Mouse (Mus musculus) right cerebral cortex, postnatal 14 days (tissue): ENCODE results near the gene Dad1.
"Not testable (repeated sequence)": the region's sequence is repeated elsewhere in the genome, so short reads cannot be mapped to it uniquely, and the experiment has no call there.

ENCODE experiments used
- DNase-seq: peaks from one replicate; pipeline ENCODE4 v3.0.0; 2022

Gene Dad1

GRCm38 (mm10) chr14:54244183-54244582 lies 9.7 kb downstream of the Dad1 start:
- DNase-seq, result no peak

GRCm38 (mm10) chr14:54240542-54240941 lies 13.4 kb downstream of the Dad1 start:
- DNase-seq, result no peak

DNA sequence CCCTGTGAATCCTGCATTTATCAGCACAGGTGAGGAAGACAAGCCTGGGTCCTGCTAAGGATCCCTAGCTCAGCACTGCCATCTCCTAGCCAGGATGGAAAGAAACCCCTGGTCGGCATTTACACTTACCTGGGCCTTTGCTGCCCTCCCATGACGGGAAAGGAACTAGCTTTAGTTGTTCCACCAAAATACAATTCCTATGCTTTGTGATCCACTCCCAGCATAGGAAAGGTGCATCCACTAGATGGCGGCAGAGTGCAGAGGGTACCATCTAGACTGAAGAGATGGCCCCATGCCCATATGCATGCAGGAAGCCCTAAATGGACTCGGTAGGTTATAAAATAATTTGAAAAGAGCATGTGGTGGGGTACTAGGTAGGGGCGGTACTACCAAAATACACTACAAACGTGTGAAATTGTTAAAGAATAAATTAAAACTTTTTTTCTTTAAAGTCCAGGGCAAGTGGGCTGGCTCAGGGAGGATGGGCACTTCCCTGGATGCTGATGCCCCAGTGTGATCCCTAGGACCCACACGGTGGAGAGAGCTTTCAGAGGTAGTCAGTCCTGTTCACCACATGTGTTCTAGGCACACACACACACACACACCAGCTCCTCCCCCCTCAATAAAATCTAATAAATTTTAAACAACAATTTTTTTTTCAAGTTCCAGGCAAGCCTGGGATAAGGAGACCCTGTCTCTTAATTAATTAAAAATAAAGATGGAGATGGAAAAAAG lies 14.7 kb downstream of the Dad1 start:
- peak; percentile 89 for DNase-seq

DNA sequence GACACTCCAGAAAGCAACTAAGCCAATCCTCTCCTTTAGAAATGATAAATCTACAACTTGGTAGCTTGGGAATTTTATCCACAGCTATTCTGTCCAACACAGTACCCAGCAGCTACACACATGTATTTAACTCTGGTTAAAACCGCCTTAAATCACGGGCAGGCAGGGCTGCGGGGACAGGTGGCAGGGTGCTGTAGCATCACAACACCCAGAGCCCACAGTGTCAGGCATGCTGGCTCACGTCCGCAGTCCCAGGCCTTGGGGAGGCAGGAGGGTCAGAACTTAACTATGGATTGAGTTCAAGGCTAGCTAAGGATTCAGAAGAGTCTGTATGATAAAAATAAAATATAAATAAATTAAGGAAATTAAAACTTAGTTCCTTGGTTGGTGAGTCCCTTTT lies 17.0 kb downstream of the Dad1 start:
- DNase-seq, result no peak

DNA sequence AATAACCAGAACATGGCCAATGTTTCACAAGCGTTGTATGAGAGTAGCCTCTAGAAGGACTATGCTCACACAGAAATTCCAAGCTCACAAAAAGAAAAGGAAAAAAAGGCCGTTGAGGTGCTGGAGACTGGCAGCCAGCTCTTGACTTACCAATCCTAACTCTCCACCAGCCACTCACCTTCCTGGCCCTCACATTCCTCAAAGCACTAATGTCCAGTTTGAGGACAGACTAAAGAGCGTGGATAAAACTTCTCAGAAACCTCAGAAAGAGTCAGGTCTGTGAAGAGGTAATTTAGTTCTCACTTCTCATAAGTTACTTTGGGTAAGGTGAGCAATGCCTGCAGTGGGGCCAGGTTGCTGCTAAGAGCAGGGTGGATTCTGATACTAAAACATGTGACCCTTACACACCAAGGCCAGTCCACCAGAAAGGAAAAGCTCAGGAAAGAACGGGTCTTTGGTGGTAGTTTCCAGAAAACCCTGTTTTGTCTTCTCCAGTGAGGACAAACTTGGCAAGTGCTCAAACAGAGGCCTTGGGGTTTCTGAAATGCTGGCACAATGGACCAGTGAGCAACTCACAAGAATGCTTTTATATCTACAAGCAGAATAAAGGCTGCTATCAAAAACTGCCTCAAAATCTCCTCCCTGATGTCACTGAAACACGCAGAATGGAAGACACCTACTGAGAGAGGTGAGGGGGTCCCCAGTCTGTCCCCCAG lies 17.9 kb downstream of the Dad1 start:
- DNase-seq, result no peak

GRCm38 (mm10) chr14:54234231-54235040 lies 19.5 kb downstream of the Dad1 start:
- no peak for DNase-seq

DNA sequence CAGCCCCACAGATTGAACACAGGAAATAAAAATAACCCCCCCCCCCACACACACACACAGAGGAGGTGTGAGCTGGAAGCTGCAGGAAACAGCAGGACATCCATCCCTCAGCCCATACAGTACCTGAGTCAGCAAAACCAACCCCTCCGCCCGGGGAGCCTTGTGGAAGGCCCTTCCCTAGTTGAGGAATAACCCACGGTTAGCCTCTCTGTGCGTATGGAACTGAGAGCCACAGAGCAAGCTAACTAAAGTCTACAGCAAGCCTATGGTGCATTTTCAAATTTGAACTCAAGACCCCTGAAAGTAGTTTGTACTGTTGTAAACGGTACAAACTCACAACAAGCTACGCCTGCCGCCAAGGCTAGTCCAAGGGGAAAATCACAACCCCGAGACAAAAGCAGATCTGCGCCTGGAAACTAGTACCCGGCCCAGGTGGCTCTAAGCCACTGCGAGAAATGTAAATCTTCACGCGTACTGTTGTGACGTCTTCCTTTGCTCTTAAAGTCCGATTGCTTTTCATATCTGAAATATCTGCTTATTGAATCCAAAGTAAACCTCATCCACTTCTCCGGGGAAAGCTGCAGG lies 20.3 kb downstream of the Dad1 start:
- DNase-seq, result no peak

- no peak for DNase-seq
Observed at GRCm38 (mm10) chr14:54232811-54233558, 20.9 kb downstream of the Dad1 start.

GRCm38 (mm10) chr14:54232143-54232542 lies 21.8 kb downstream of the Dad1 start:
- DNase-seq, result no peak

DNA sequence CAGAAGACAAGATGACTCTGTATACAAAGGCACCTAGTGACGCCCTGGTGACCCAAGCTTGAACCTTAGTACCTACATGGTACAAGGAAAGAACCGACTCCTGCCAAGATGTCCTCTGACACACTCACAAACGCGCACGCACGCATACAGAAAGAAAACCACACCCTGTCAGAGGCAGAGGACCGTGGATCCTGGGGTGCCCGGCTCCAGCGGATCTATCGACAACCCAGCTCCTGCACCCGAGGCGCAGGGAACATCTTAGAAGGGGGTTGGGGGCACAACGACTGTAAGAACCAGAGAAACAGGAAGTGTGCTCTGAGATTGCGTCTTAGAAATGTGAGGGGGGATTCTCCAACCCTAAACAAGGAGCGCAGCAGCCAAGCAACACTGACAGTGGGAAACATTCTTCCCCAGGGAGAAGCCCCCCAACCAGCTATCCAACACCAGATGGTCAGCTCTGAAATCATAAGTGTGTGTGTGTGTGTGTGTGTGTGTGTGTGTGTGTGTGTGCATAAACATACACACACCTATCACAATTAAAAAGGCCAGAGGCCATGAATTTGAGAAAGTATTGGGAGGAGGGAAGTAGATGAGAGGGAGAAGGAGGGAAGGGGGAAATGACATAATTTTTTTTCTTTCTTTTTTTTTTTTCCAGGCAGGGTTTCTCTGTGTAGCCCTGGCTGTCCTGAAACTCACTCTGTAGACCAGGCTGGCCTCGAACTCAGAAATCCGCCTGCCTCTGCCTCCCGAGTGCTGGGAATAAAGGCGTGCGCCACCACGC lies 22.5 kb downstream of the Dad1 start:
- no peak for DNase-seq

DNA sequence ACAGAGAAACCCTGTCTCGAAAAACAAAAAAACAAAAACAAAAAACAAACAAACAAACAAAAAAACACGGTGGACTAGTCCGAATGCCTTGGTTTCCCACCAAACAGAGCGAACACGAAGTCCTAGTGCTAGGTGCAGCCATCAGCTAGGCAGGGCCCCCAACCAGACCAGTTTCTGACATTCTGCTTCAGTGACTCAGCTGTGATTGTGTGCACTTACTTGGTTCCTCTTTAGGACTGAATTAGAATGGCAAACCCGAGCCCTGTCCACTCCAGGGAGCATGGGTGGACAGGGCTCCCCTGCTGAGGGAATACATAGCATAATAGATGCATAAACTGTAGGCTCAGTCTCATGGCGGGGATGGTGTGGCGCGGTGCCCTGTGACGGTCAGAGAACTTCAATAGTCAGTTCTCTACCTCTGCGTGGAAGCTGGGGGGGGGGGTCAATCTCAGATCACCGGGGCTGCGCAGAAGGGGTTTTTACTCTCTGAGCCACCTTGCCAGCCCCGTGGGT lies 23.2 kb downstream of the Dad1 start:
- no peak for DNase-seq

- not testable (repeated sequence) for DNase-seq
Observed at GRCm38 (mm10) chr14:54229849-54230248, 24.1 kb downstream of the Dad1 start.

DNA sequence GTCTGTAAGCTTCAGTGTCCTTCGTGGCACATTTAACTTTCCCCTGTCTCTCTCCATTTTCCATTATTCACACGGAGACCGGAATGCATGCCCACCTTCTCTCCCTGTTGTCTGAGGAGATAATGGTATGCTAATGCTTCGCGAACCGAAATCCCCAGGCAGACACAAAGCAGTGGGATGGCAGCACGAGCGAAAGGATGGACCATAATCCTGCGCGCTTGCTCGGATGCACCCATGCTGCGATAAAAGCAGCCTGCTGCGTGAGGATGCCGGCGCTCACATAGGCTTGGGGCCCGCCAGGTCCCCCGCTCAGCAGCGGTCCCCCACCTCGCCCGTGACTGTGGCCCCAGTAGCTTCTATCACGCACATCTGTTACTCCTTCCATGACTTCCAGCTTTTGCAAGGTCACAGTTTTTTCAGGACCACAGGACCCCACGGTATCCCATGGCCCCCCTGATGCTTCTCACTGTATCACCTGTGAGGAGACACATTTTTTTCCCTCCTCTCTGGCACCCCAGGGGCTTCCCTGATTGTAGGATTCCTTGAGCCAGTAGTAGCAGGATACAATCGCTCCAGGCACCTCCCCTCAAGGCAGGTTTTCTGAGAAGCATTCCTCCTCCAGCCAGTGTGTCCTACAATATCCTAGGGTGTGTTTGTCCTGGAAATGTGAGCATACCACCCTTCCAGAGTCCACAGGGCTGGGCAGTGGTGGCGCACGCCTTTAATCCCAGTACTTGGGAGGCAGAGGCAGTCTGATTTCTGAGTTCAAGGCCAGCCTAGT lies 24.8 kb downstream of the Dad1 start:
- DNase-seq, result peak; percentile 22

GRCm38 (mm10) chr14:54228501-54228900 lies 25.4 kb downstream of the Dad1 start:
- no peak for DNase-seq

DNA sequence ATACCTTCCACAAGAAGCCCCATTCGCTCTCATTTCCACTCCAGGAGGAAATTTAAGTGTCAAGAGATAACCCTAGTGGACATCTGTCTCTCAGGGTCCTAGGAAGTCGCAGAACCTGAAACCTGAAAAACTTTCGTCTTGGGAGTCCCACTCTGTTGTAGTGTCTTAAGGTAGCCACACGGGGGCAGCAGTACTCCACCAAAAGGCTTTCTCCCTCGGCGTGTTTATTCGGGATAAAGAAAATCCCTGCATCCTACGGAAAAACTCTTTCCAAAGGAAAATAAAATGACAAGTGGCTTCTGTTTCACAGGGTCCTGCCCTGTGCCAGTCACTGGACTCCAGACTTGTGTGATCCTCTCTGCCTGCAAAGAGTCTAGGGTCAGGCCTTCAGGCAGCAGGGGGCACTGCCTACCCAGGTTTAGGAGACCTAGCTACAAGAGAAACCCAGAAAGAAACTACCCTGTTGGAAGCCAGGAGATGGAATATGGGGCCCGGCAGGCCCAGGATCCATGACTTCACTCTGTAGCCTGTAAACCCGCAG lies 25.9 kb downstream of the Dad1 start:
- DNase-seq, result peak; percentile 71

- no peak for DNase-seq
Observed at GRCm38 (mm10) chr14:54226911-54227811, 26.7 kb downstream of the Dad1 start.

- DNase-seq, result no peak
Observed at GRCm38 (mm10) chr14:54225725-54226124, 28.2 kb downstream of the Dad1 start.

GRCm38 (mm10) chr14:54224484-54225467 lies 29.1 kb downstream of the Dad1 start:
- no peak for DNase-seq
